Mouse (Mus musculus): ENCODE results near the gene Mfsd11. TPM values are rescaled to one million over a fixed set of nuclear protein-coding genes. Genes with fewer than 3 reads are reported as not detected.

Mfsd11 gene
- total RNA-seq, 1 experiment = 26.5 TPM

DNA sequence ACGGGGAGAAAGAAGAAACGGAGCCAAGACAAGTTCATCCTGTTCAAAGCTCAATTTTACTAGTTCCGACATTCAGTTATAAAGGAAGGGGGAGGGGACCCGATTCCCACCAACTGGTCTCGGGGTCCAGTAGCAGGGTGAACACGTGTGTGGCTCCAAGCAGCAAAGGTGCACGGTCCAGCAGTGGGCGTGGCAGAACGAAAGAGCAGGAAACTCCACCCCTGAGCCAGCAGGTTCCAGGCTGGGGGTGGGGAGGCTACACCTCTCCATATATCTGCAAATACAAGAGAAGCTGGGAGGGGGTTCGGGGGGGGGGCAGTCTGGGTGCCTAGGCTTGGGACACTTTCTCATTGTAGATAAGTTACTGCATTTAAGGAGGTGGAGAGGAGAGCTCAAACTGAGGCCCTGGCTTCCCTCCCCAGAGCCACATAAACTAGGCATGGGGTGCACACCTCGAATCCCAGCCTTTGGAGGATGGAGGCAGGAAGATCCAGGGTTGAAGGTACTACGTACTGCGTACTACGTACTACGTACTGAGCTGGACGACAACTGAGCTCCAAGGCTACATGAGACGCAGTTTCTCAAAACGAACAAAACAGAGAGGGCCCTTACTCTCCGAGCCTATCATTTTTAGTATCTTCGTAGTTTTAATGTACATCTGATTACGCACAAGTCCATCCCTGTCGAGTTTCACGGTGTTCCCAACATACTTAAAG is 53.7 kb downstream of the Mfsd11 start:
- H3K4me1 ChIP-seq (ENCODE audit: control insufficient read depth in 2 of 2, insufficient read depth in 2 of 2, low read length in 2 of 2, poor library complexity in 1 of 2) = peaks cover 2 to 10% of the 10 kb centered on the region in 2 experiments; a peak in 2 of 4 replicates
- no peaks in the 10 kb centered on the region; the same call in 1 of the 2 replicates for H3K36me3 ChIP-seq (ENCODE audit: control insufficient read depth, insufficient read depth, low read length, poor library complexity, severe bottlenecking)
- H3K9ac ChIP-seq (ENCODE audit: insufficient read depth, low read depth, low read length, poor library complexity, severe bottlenecking) = no peak overlapping the region
- TF ChIP-seq HCFC1 (IDR thresholded peaks at IDR 0.05; ENCODE audit: borderline replicate concordance, insufficient read depth, low read length) = no peak
- TF ChIP-seq MAFK (IDR thresholded peaks at IDR 0.05; ENCODE audit: insufficient read depth, low read depth, low read length) = no peak
- no peak for TF ChIP-seq ZNF384 (IDR thresholded peaks at IDR 0.05; ENCODE audit: low read depth, low read length)
- no peak for TF ChIP-seq ZC3H11A (IDR thresholded peaks at IDR 0.05; ENCODE audit: borderline replicate concordance, low read depth, low read length)
- no peak for TF ChIP-seq CHD2 (IDR thresholded peaks at IDR 0.05; ENCODE audit: low read depth, low read length)
- in situ Hi-C loops (cut with MboI; ENCODE audit: low sequenced_read_pairs in 2 of 2, unreplicated experiment in 2 of 2) = loop anchor here in 1 of 2 experiments (25.0 kb wide), 1 partner anchor 106 kb away; no protein-coding TSS in a partner anchor
- peak overlapping the region; percentile 45; the same call in 1 of the 2 replicates for H3K27ac ChIP-seq (ENCODE audit: insufficient read depth, low read depth, low read length, poor library complexity, severe bottlenecking)
- H3K4me3 ChIP-seq (ENCODE audit: insufficient read depth in 1 of 2, low read depth in 1 of 2, low read length in 2 of 2, poor library complexity in 1 of 2, severe bottlenecking in 1 of 2) = peak overlapping the region in 1 of 2 experiments; percentile 42; a peak in 1 of 4 replicates
- no peak for DNase-seq (ENCODE audit: low read depth, low spot score)
- H3K9me3 ChIP-seq (ENCODE audit: control insufficient read depth, insufficient read depth, low read depth, low read length) = no peaks in the 10 kb centered on the region

DNA sequence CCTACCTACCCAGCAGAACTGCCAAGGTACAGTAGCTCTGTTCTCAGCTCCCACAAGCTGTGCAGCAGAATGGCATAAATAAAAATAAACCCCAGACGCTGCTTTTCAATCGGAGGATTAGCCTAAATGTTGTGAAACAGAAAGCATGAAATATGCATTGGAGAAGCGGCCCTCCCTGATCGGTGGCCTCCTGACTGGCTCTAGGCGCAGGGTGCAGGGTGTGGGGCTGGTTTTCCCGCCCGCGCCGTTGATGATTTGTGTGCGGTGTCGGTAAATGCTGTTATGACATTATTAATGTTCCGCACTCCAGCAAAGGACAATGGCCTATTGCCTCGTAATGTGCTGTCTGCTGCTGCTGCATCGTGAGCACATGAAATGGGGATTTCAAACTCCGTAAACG is 61.3 kb downstream of the Mfsd11 start:
- Histone ChIP-seq H3K27ac (ENCODE audit: insufficient read depth, low read depth, low read length, poor library complexity, severe bottlenecking) (no peak overlapping the region), H3K4me1 (ENCODE audit: control insufficient read depth in 2 of 2, insufficient read depth in 2 of 2, low read length in 2 of 2, poor library complexity in 1 of 2) (peaks cover 4 to 30% of the 10 kb centered on the region in 2 experiments; a peak in 2 of 4 replicates), H3K9me3 (ENCODE audit: control insufficient read depth, insufficient read depth, low read depth, low read length) (no peaks in the 10 kb centered on the region), H3K9ac (ENCODE audit: insufficient read depth, low read depth, low read length, poor library complexity, severe bottlenecking) (no peak overlapping the region), H3K36me3 (ENCODE audit: control insufficient read depth, insufficient read depth, low read length, poor library complexity, severe bottlenecking) (no peaks in the 10 kb centered on the region), H3K4me3 (ENCODE audit: insufficient read depth in 1 of 2, low read depth in 1 of 2, low read length in 2 of 2, poor library complexity in 1 of 2, severe bottlenecking in 1 of 2) (peak overlapping the region in 1 of 2 experiments; percentile 20; a peak in 1 of 4 replicates)
- in situ Hi-C loops (cut with MboI; ENCODE audit: low sequenced_read_pairs in 2 of 2, unreplicated experiment in 2 of 2) = loop anchor here in 1 of 2 experiments (25.0 kb wide), 1 partner anchor 99 kb away; no protein-coding TSS in a partner anchor
- TF ChIP-seq ZC3H11A (IDR thresholded peaks at IDR 0.05; ENCODE audit: borderline replicate concordance, low read depth, low read length) (no peak), ZNF384 (IDR thresholded peaks at IDR 0.05; ENCODE audit: low read depth, low read length) (no peak), HCFC1 (IDR thresholded peaks at IDR 0.05; ENCODE audit: borderline replicate concordance, insufficient read depth, low read length) (no peak), MAFK (IDR thresholded peaks at IDR 0.05; ENCODE audit: insufficient read depth, low read depth, low read length) (no peak), CHD2 (IDR thresholded peaks at IDR 0.05; ENCODE audit: low read depth, low read length) (no peak)
- no peak for DNase-seq (ENCODE audit: low read depth, low spot score)

DNA sequence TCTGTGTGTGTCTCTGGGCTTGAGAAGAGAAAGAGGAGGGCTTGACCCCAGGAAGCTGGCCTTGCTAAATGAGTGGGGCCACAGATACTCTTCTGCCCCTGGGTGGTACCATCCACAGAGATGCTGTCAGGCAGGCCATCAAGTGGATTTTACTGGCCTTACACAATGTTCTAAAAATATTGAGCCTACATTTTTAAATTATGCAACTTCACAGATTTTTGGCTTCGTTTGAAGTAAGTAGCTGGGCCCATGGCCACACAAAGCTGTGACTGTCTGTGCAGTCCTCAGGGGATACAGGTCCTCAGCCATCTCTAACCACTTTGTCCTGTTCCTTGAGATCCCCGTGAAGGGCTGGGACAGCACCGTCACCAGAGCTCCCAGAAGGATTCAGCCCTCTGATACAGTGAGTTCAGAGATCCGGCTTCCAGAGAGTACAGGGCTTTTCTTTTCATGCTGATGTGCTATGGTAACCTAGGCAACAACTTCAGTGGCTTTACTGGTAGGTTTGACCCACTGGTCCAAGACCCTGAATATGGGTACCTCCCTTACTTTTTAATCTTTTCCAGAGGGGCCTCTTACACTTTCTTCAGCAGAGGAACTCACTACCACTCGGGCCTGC is 62.1 kb downstream of the Mfsd11 start:
- peaks cover 4 to 30% of the 10 kb centered on the region in 2 experiments; a peak in 2 of 4 replicates for H3K4me1 ChIP-seq (ENCODE audit: control insufficient read depth in 2 of 2, insufficient read depth in 2 of 2, low read length in 2 of 2, poor library complexity in 1 of 2)
- TF ChIP-seq HCFC1 (IDR thresholded peaks at IDR 0.05; ENCODE audit: borderline replicate concordance, insufficient read depth, low read length) = no peak
- TF ChIP-seq CHD2 (IDR thresholded peaks at IDR 0.05; ENCODE audit: low read depth, low read length) = no peak
- no peak for TF ChIP-seq MAFK (IDR thresholded peaks at IDR 0.05; ENCODE audit: insufficient read depth, low read depth, low read length)
- no peak for TF ChIP-seq ZNF384 (IDR thresholded peaks at IDR 0.05; ENCODE audit: low read depth, low read length)
- no peak for TF ChIP-seq ZC3H11A (IDR thresholded peaks at IDR 0.05; ENCODE audit: borderline replicate concordance, low read depth, low read length)
- DNase-seq (ENCODE audit: low read depth, low spot score) = no peak
- no peak overlapping the region; the same call in 1 of the 2 replicates for H3K27ac ChIP-seq (ENCODE audit: insufficient read depth, low read depth, low read length, poor library complexity, severe bottlenecking)
- no peaks in the 10 kb centered on the region for H3K9me3 ChIP-seq (ENCODE audit: control insufficient read depth, insufficient read depth, low read depth, low read length)
- H3K9ac ChIP-seq (ENCODE audit: insufficient read depth, low read depth, low read length, poor library complexity, severe bottlenecking) = no peak overlapping the region
- H3K4me3 ChIP-seq (ENCODE audit: insufficient read depth in 1 of 2, low read depth in 1 of 2, low read length in 2 of 2, poor library complexity in 1 of 2, severe bottlenecking in 1 of 2) = no peak overlapping the region
- in situ Hi-C loops (cut with MboI; ENCODE audit: low sequenced_read_pairs in 2 of 2, unreplicated experiment in 2 of 2) = loop anchor here in 1 of 2 experiments (25.0 kb wide), 1 partner anchor 98 kb away; no protein-coding TSS in a partner anchor
- no peaks in the 10 kb centered on the region for H3K36me3 ChIP-seq (ENCODE audit: control insufficient read depth, insufficient read depth, low read length, poor library complexity, severe bottlenecking)

DNA sequence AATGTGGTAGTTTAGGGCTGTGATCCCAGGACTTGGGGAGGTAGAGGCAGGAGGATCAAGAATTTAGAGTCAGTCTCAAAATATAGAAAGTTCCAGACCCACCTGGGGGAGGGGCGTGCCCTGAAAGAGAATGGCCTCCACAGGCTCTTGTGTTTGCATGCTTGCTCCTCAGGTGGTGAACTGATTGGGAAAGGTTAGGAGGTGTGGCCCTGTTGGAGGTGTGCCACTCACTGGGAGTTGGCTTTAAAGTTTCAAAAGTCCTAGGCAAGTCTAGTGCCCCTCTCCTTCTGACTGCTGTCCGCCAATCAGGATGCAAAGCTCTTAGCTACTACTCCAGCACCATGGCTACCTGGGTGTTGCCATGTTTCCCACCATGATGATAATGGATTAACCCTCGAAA is 63.0 kb downstream of the Mfsd11 start:
- Histone ChIP-seq H3K9me3 (ENCODE audit: control insufficient read depth, insufficient read depth, low read depth, low read length) (no peaks in the 10 kb centered on the region), H3K4me3 (ENCODE audit: insufficient read depth in 1 of 2, low read depth in 1 of 2, low read length in 2 of 2, poor library complexity in 1 of 2, severe bottlenecking in 1 of 2) (no peak overlapping the region), H3K4me1 (ENCODE audit: control insufficient read depth in 2 of 2, insufficient read depth in 2 of 2, low read length in 2 of 2, poor library complexity in 1 of 2) (peaks cover 4 to 35% of the 10 kb centered on the region in 2 experiments; a peak in 2 of 4 replicates), H3K36me3 (ENCODE audit: control insufficient read depth, insufficient read depth, low read length, poor library complexity, severe bottlenecking) (no peaks in the 10 kb centered on the region), H3K27ac (ENCODE audit: insufficient read depth, low read depth, low read length, poor library complexity, severe bottlenecking) (no peak overlapping the region), H3K9ac (ENCODE audit: insufficient read depth, low read depth, low read length, poor library complexity, severe bottlenecking) (no peak overlapping the region)
- in situ Hi-C loops (cut with MboI; ENCODE audit: low sequenced_read_pairs in 2 of 2, unreplicated experiment in 2 of 2) = loop anchor here in 1 of 2 experiments (25.0 kb wide), 1 partner anchor 97 kb away; no protein-coding TSS in a partner anchor
- DNase-seq (ENCODE audit: low read depth, low spot score) = no peak
- TF ChIP-seq HCFC1 (IDR thresholded peaks at IDR 0.05; ENCODE audit: borderline replicate concordance, insufficient read depth, low read length) = no peak
- TF ChIP-seq ZNF384 (IDR thresholded peaks at IDR 0.05; ENCODE audit: low read depth, low read length) = no peak
- TF ChIP-seq ZC3H11A (IDR thresholded peaks at IDR 0.05; ENCODE audit: borderline replicate concordance, low read depth, low read length) = no peak
- no peak for TF ChIP-seq MAFK (IDR thresholded peaks at IDR 0.05; ENCODE audit: insufficient read depth, low read depth, low read length)
- no peak for TF ChIP-seq CHD2 (IDR thresholded peaks at IDR 0.05; ENCODE audit: low read depth, low read length)
